Comparison of ENCODE assay signal across 9 mouse cellular contexts in the genomic region with DNA sequence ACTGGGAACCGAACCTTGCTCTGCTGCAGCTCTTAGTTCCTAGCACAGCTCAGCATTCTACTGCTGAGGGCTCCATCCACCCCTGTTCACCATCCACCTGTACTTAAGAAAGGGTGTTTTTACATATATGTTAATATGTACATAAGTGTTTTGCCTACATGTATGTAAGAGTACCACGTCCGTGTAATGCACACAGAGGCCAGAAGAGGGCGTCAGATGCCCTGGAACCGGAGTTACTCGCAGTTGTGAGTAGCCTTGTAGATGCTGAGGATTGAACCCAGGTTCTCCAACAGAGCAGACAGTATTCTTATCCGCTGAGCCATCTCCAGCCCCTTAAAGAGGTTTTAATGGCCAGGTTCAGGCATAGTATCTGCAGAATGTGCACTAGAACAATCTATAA.
A peak's percentile ranks its signal among the peaks of the same experiment; 100 is the strongest.
DNase-seq lines count a peak whose midpoint lies in the region; ATAC-seq and TF ChIP-seq lines count a peak whose summit lies in the region.
"Had no signal": no experiment of that assay in that cellular context is flagged by ENCODE, and none has a peak within 500 bp of the region (broad histone marks: within the 10 kb centered on the region; RNA-seq: fewer than 3 reads in every experiment).

No protein-coding gene starts in this region.

- TF ChIP-seq CTCF in kidney, postnatal 0 days (IDR thresholded peaks at IDR 0.05; ENCODE audit: low read depth): peak; percentile 51
- TF ChIP-seq CTCF in MEL (IDR thresholded peaks at IDR 0.05 in 2 of 3, conservative IDR thresholded peaks at IDR 0.05 in 1 of 3; ENCODE audit: control insufficient read depth in 1 of 3, insufficient read depth in 1 of 3, low read depth in 2 of 3, low read length in 3 of 3, poor library complexity in 1 of 3, severe bottlenecking in 1 of 3): peak; percentile 48 to 62 (median 50)

- TF ChIP-seq POLR2A in MEL (IDR thresholded peaks at IDR 0.05; ENCODE audit: control insufficient read depth in 1 of 2, insufficient read depth in 1 of 2, low read depth in 1 of 2, low read length in 2 of 2, poor library complexity in 1 of 2): no peak

- no peak overlapping the region for H3K27ac ChIP-seq in kidney, postnatal 0 days
- H3K27ac ChIP-seq in MEL (ENCODE audit: control insufficient read depth, low read depth, low read length): no peak overlapping the region

- no peak overlapping the region for H3K4me2 ChIP-seq in kidney, postnatal 0 days (ENCODE audit: low read length)

- no peaks in the 10 kb centered on the region for H3K79me2 ChIP-seq in MEL (ENCODE audit: control insufficient read depth, insufficient read depth, low read length, poor library complexity)

- peaks cover 8% of the 10 kb centered on the region; the same call in 1 of the 2 replicates for H3K4me1 ChIP-seq in kidney, postnatal 0 days (replicated peaks; ENCODE audit: insufficient read depth, low read length)
- peaks cover 0 to 3% of the 10 kb centered on the region in 2 experiments; a peak in 1 of 4 replicates for H3K4me1 ChIP-seq in MEL (ENCODE audit: control insufficient read depth in 1 of 2, insufficient read depth in 2 of 2, low read length in 2 of 2)

- 82% methylated on average over 7 of the region's 7 CpGs for WGBS in kidney, postnatal 0 days

- no peaks in the 10 kb centered on the region for H3K9me3 ChIP-seq in kidney, postnatal 0 days (replicated peaks; ENCODE audit: low read length)
- H3K9me3 ChIP-seq in MEL (replicated peaks; ENCODE audit: insufficient read depth, low read length): no peaks in the 10 kb centered on the region

- no peak overlapping the region for H3K9ac ChIP-seq in kidney, postnatal 0 days (ENCODE audit: low read depth, low read length)
- no peak overlapping the region for H3K9ac ChIP-seq in MEL (ENCODE audit: control insufficient read depth, low read depth, low read length, poor library complexity, severe bottlenecking)

- no peak overlapping the region for H3K4me3 ChIP-seq in kidney, postnatal 0 days (replicated peaks; ENCODE audit: low read depth, low read length)
- no peak overlapping the region for H3K4me3 ChIP-seq in MEL (ENCODE audit: control insufficient read depth in 1 of 2, insufficient read depth in 1 of 2, low read depth in 2 of 2, low read length in 2 of 2)

- H3K36me3 ChIP-seq in kidney, postnatal 0 days (ENCODE audit: insufficient read depth, low read length): peaks cover 14% of the 10 kb centered on the region
- no peaks in the 10 kb centered on the region for H3K36me3 ChIP-seq in MEL (ENCODE audit: control insufficient read depth in 1 of 2, insufficient read depth in 2 of 2, low read length in 2 of 2)

- no peak for TF ChIP-seq EP300 in MEL (IDR thresholded peaks at IDR 0.05; ENCODE audit: low read depth in 1 of 2, low read length in 2 of 2)

- no peak for ATAC-seq in kidney, postnatal 0 days (replicated peaks; ENCODE audit: low FRiP score, low read depth)

- DNase-seq in adrenal gland, postnatal 14 days: peak; percentile 41
- no peak for DNase-seq in adrenal gland, adult 8-10 months
- no peak for DNase-seq in kidney, postnatal 0 days (ENCODE audit: low spot score)
- no peak for DNase-seq in kidney, postnatal 14 days
- peak; percentile 45 for DNase-seq in MEL (ENCODE audit: low read depth, low spot score)
- peak; percentile 47 for DNase-seq in lung, postnatal 36 days
- DNase-seq in embryo, embryonic 10.5 days (ENCODE audit: low spot score): no peak
- no peak for DNase-seq in spleen, adult 12 weeks (ENCODE audit: low spot score)
- DNase-seq: cerebellum, adult 9-11 months had no signal

- peak; percentile 41 for TF ChIP-seq RAD21 in MEL (IDR thresholded peaks at IDR 0.05; ENCODE audit: low read depth, low read length)

- no peaks in the 10 kb centered on the region for H3K27me3 ChIP-seq in kidney, postnatal 0 days (ENCODE audit: insufficient read depth, low read length)
- no peaks in the 10 kb centered on the region for H3K27me3 ChIP-seq in MEL (ENCODE audit: control insufficient read depth in 1 of 2, insufficient read depth in 2 of 2, low read length in 2 of 2)

TF ChIP-seq in MEL, 35 proteins besides CTCF, POLR2A, EP300 and RAD21:
- TF ChIP-seq SMC3 (IDR thresholded peaks at IDR 0.05; ENCODE audit: low read depth, low read length) (peak; percentile 42), MEF2A (IDR thresholded peaks at IDR 0.05; ENCODE audit: extremely low read depth, insufficient replicate concordance, low read depth, low read length, poor library complexity, severe bottlenecking) (no peak), ZC3H11A (IDR thresholded peaks at IDR 0.05; ENCODE audit: low read depth, low read length) (peak; percentile 21; the same call in 1 of the 2 replicates)

Comparison
In these comparisons a context has a peak if more than half of its experiments do, and no peak if none do; other contexts are left out.
1. DNase-seq: peak in adrenal gland, postnatal 14 days (single experiment), MEL (single experiment) and lung, postnatal 36 days (single experiment); none in adrenal gland, adult 8-10 months (single experiment), kidney, postnatal 0 days (single experiment), kidney, postnatal 14 days (single experiment), embryo, embryonic 10.5 days (single experiment) and spleen, adult 12 weeks (single experiment).